Mouse (Mus musculus): ENCODE measurements at regions not wholly inside any gene's neighbourhood (a gene's known extent, or its start where the extent isn't known, plus 50 kb on each side); places are given as distances from the start of the nearest gene placed in this dataset.

DNA sequence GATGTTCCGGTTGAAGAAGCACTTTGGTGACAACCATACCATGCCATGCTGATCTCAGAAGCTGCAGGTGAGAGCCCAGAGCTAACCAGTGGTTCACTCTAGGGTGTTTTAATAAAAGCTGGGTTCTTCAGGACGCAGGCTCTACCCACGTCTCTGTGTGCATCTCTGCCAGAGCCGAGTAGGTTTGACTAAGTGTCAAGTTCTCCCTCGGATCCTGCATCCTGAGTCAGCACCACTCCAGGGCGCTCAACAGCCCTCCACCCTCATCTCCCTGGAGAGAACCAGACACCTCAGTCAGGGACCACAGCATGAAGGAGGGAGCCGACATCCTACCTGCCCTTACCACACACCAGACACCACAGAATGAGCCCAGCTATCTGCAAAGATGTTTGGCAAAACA, 134.0 kb upstream of the Hdac4 start:
- no peak overlapping the region for H3K4me3 ChIP-seq (ENCODE audit: insufficient read depth, low read depth, low read length)

DNA sequence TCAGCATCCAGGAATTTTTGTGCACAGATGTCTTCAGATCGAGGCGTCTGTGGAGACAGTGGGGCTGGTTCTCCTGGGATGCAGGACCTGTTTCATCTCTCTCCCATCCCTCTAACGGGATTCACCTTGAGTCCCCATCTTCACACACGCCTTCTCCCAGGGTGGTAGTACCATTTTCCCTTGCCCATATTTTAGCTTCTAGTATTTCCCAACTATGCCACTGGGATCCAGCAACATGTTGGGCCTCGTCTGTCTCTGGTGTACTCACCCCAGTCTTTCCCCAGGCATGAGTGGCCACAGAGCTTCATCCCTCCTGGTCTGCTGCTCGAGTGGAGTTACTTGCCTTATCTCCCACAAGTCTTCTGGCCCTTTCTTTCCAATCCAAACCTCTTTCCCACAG, 131.6 kb upstream of the Hdac4 start:
- Histone ChIP-seq H3K4me1 (ENCODE audit: control insufficient read depth, insufficient read depth, low read length) (peaks cover 34% of the 10 kb centered on the region), H3K27ac (ENCODE audit: insufficient read depth, low read depth, low read length) (no peak overlapping the region), H3K4me3 (ENCODE audit: insufficient read depth, low read depth, low read length) (no peak overlapping the region)
- TF ChIP-seq CTCF (IDR thresholded peaks at IDR 0.05; ENCODE audit: insufficient read depth, low read depth, low read length) (no peak), POLR2A (IDR thresholded peaks at IDR 0.05; ENCODE audit: insufficient read depth, low read depth, low read length) (no peak)
- 95% methylated on average over 6 of the region's 6 CpGs for WGBS

More for the DNA sequence above, 134.0 kb upstream of the Hdac4 start:
- no peak for TF ChIP-seq CTCF (IDR thresholded peaks at IDR 0.05; ENCODE audit: insufficient read depth, low read depth, low read length)
- TF ChIP-seq POLR2A (IDR thresholded peaks at IDR 0.05; ENCODE audit: insufficient read depth, low read depth, low read length): no peak
- peak overlapping the region; percentile 41; the same call in 1 of the 2 replicates for H3K27ac ChIP-seq (ENCODE audit: insufficient read depth, low read depth, low read length)
- H3K4me1 ChIP-seq (ENCODE audit: control insufficient read depth, insufficient read depth, low read length): peaks cover 20% of the 10 kb centered on the region
- WGBS: 55% methylated on average over 7 of the region's 7 CpGs

DNA sequence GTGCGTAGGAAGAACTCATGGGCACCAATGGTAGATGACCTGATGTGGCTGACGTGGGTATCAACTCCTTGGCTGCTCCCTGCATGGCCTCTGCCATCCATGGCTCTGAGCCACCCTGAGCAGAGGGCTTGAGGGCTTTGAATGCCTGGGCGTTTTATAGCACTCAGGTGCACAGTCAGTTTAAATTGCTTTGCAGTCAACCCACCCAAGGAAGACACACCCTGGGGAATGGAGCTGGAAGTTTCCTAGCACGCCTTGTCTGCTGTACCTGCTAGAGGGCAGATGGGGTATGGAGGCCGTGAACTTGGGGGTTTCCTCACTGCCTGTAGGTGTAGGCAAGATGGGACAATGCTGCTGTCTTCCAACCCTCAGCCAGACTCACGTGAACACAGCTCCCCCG, 129.8 kb upstream of the Hdac4 start:
- H3K27ac ChIP-seq (ENCODE audit: insufficient read depth, low read depth, low read length): no peak overlapping the region
- WGBS: 97% methylated on average over 7 of the region's 7 CpGs
- H3K4me3 ChIP-seq (ENCODE audit: insufficient read depth, low read depth, low read length): no peak overlapping the region
- peaks cover 33% of the 10 kb centered on the region for H3K4me1 ChIP-seq (ENCODE audit: control insufficient read depth, insufficient read depth, low read length)
- TF ChIP-seq CTCF (IDR thresholded peaks at IDR 0.05; ENCODE audit: insufficient read depth, low read depth, low read length) (no peak), POLR2A (IDR thresholded peaks at IDR 0.05; ENCODE audit: insufficient read depth, low read depth, low read length) (no peak)

DNA sequence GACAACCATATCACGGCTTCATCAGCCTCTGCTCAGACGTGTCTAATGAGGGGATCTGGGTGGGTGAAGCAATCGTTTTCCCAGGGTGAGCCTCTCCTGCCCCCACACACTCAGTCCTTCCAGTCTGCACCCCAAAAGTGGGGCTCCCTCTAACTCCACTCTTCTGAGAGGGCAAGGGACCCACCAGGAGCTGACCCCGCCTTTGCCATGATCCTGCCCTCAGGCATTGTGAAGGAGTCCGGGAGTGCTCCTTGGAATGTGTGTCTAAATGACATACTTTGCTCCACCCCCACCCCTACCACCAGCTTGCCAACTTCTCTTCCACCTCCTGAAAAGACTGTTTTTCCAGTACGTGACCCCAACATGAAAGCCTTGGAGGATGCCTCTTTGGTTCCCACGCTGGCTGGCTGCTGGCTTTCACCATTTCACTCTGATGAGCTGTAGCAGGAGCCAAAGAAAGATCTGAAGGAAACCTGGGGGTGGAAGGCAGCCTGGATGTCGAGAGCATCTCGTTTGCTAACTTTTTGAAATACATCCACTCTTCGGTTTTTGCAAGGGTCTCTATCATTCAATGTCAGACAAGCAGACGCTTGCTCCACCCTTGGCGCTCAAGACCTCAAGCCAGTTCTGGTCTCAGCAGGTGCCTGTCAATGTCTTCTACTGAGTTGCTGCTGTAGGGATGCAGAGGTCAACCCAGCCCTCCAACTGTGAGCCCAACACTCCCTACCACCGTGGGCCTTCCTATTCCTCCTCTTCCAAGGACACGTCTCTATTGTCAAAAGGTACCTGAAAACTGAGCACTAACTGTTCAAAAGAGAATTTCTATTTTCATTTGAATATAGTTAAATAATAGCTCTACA, 128.8 kb upstream of the Hdac4 start:
- Histone ChIP-seq H3K4me1 (ENCODE audit: control insufficient read depth, insufficient read depth, low read length) (peaks cover 23% of the 10 kb centered on the region), H3K4me3 (ENCODE audit: insufficient read depth, low read depth, low read length) (no peak overlapping the region), H3K27ac (ENCODE audit: insufficient read depth, low read depth, low read length) (no peak overlapping the region)
- 49% methylated on average over 14 of the region's 14 CpGs for WGBS
- TF ChIP-seq POLR2A (IDR thresholded peaks at IDR 0.05; ENCODE audit: insufficient read depth, low read depth, low read length) (no peak), CTCF (IDR thresholded peaks at IDR 0.05; ENCODE audit: insufficient read depth, low read depth, low read length) (no peak)

DNA sequence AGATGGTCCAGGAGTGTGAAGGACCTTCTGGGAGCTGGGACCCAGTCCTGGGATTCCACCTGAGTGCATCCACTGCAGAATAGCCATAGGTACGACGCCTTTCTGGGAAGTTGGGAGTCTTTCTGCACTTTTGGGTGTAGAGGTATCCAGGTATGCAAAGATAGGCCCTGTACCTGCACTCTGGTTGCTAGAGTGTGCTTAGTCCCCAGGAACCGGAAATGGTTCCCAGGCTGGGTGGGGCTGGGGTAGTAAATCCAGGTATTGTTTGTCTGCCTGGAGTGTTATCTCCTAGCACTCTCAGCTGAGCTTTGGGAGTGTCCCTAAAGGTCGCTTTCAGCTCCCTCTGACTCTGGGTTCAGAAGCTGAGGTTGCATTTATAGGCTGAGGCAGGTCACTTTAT, 121.6 kb upstream of the Hdac4 start:
- Histone ChIP-seq H3K4me3 (ENCODE audit: insufficient read depth, low read depth, low read length) (no peak overlapping the region), H3K27ac (ENCODE audit: insufficient read depth, low read depth, low read length) (peak overlapping the region; percentile 91; the same call in 1 of the 2 replicates), H3K4me1 (ENCODE audit: control insufficient read depth, insufficient read depth, low read length) (peaks cover 36% of the 10 kb centered on the region)
- TF ChIP-seq CTCF (IDR thresholded peaks at IDR 0.05; ENCODE audit: insufficient read depth, low read depth, low read length): no peak
- TF ChIP-seq POLR2A (IDR thresholded peaks at IDR 0.05; ENCODE audit: insufficient read depth, low read depth, low read length): no peak
- 92% methylated on average over 4 of the region's 4 CpGs for WGBS

DNA sequence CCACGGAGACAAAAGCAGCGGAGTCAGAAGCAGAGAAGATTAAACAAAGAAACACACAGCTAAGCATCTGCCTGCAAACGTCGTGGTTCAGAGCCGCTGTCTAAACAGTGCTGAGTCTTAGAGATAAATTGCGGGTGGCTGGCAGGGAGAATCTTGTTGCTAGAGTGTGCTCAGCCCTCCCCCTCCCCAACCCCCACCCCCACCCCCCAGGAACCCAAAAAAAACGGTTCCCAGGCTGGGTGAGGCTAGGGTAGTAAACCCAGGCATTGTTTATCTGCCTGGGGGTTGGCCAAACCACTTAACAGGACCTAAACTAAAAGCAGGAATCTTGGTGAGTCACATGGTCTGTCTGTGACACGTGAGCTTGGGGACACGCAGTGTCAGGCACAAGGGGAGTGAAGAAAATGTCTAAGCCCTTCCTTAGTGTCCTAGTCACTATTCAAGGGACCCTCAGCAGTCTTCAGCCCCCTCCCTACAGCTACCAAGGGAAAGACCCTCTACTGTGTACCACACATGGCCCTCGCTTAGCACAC, 120.8 kb upstream of the Hdac4 start:
- 10% methylated on average over 10 of the region's 10 CpGs for WGBS

DNA sequence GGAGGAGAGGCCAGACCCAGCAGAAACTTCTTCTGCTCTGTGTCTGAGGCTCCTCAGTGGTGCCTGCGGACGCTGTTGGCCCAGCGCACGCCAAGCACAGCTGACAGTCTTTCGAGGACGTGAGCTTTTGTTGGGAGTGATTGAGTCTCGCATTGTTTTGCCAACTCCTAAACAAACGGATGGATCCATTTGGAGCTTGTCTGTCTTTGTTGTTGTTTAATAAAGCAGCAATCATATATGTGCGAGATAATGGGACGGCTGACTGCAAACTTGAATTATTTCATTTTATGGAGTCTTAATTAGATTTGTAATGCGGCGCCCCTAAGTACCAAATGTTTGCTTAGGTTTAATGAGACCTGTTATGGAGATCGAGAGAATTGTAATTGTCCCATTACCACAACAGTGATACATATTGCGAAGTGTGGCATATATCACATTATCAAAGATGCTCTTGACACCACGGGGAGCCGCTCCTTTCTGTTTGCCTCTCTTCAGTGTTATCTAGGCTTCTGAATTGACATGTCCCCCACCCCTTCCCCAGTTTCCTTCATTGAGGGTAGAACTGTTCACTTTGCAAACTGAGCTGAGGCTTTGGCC, 117.6 kb upstream of the Hdac4 start:
- 86% methylated on average over 16 of the region's 16 CpGs for WGBS
- peaks cover 35% of the 10 kb centered on the region for H3K4me1 ChIP-seq (ENCODE audit: control insufficient read depth, insufficient read depth, low read length)
- H3K27ac ChIP-seq (ENCODE audit: insufficient read depth, low read depth, low read length): no peak overlapping the region
- H3K4me3 ChIP-seq (ENCODE audit: insufficient read depth, low read depth, low read length): no peak overlapping the region
- TF ChIP-seq POLR2A (IDR thresholded peaks at IDR 0.05; ENCODE audit: insufficient read depth, low read depth, low read length): no peak

More for the DNA sequence above, 120.8 kb upstream of the Hdac4 start:
- Histone ChIP-seq H3K4me3 (ENCODE audit: insufficient read depth, low read depth, low read length) (no peak overlapping the region), H3K27ac (ENCODE audit: insufficient read depth, low read depth, low read length) (peak overlapping the region; percentile 91), H3K4me1 (ENCODE audit: control insufficient read depth, insufficient read depth, low read length) (peaks cover 36% of the 10 kb centered on the region)
- no peak for TF ChIP-seq POLR2A (IDR thresholded peaks at IDR 0.05; ENCODE audit: insufficient read depth, low read depth, low read length)
- TF ChIP-seq CTCF (IDR thresholded peaks at IDR 0.05; ENCODE audit: insufficient read depth, low read depth, low read length): no peak

DNA sequence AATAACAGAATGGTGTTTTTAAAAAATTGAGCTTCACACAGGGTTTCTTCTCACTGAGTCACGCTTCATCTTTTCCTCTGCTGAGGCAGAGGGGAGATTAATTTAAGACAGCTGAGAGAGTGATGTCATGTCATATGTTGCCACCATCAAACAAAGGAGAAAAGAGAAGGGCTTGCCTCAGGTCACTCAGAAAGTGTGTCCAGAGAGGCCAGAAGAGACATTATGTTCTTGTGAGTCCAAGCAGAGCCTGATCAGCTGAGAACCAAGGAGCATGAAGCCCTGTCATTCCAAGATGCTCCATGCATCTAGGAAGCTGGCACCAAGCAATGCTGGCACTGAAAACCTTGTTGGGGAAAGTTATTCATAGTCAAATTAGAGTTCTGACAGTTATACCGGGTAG, 114.4 kb upstream of the Hdac4 start:
- Histone ChIP-seq H3K4me1 (ENCODE audit: control insufficient read depth, insufficient read depth, low read length) (peaks cover 10% of the 10 kb centered on the region), H3K4me3 (ENCODE audit: insufficient read depth, low read depth, low read length) (no peak overlapping the region), H3K27ac (ENCODE audit: insufficient read depth, low read depth, low read length) (no peak overlapping the region)
- WGBS: 71% methylated on average over 2 of the region's 2 CpGs
- TF ChIP-seq POLR2A (IDR thresholded peaks at IDR 0.05; ENCODE audit: insufficient read depth, low read depth, low read length): no peak
- TF ChIP-seq CTCF (IDR thresholded peaks at IDR 0.05; ENCODE audit: insufficient read depth, low read depth, low read length): no peak

DNA sequence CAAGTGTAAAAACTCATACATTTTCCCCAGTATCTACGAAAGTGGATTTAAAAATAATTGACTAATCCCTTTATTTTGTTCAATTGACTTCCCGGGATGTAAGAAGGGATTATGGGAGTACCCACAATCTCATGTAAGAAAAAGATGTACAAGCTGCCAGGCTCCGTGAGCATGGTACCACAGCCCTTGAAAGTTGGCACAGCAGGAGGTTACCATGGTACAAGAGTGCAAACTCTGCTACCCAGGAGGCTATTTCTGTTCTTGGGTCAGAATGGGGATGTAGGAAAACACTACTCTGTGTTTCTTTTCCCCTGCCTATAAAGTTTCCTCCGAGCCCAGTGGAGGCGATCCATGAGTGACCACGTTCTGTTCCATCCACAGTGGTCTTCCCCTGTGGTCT, 113.9 kb upstream of the Hdac4 start:
- Histone ChIP-seq H3K4me3 (ENCODE audit: insufficient read depth, low read depth, low read length) (no peak overlapping the region), H3K4me1 (ENCODE audit: control insufficient read depth, insufficient read depth, low read length) (peaks cover 7% of the 10 kb centered on the region; the same call in 1 of the 2 replicates), H3K27ac (ENCODE audit: insufficient read depth, low read depth, low read length) (no peak overlapping the region)
- TF ChIP-seq POLR2A (IDR thresholded peaks at IDR 0.05; ENCODE audit: insufficient read depth, low read depth, low read length): no peak
- no peak for TF ChIP-seq CTCF (IDR thresholded peaks at IDR 0.05; ENCODE audit: insufficient read depth, low read depth, low read length)
- WGBS: 69% methylated on average over 6 of the region's 6 CpGs

Data from olfactory bulb, adult 2 months (tissue).